Mouse (Mus musculus) limb, embryonic 10.5 days (tissue): Measurements from ENCODE around the gene Olah. TPM values are rescaled to one million over a fixed set of nuclear protein-coding genes. Genes with fewer than 3 reads are reported as not detected.

Experiments used
- DNase-seq: peaks from one replicate; pipeline ENCODE4 v3.0.0-alpha.2; 2017; ENCODE audit warnings: low spot score
- H3K27ac ChIP-seq: fragments of 300-500 bp; sonication (generic); 2 replicates; pipeline ENCODE4 v1.5.1; 2016; ENCODE audit warnings: mild to moderate bottlenecking
- H3K27me3 ChIP-seq: fragments of 300-500 bp; sonication (generic); 2 replicates; pipeline ENCODE4 v1.6.1; 2016; ENCODE audit warnings: low read depth, mild to moderate bottlenecking; ENCODE audit not compliant: poor library complexity, severe bottlenecking
- H3K36me3 ChIP-seq: fragments of 300-500 bp; sonication (generic); 2 replicates; pipeline ENCODE4 v1.6.1; 2016; ENCODE audit warnings: mild to moderate bottlenecking, moderate library complexity
- H3K4me1 ChIP-seq: fragments of 300-500 bp; sonication (generic); 2 replicates; pipeline ENCODE4 v1.6.1; 2016
- H3K4me3 ChIP-seq: fragments of 300-500 bp; sonication (generic); 2 replicates; pipeline ENCODE4 v1.5.1; 2016; ENCODE audit warnings: mild to moderate bottlenecking, moderate library complexity
- H3K9me3 ChIP-seq: fragments of 300-500 bp; sonication (generic); replicated peaks from 2 replicates; pipeline ENCODE4 v1.6.1; 2016; ENCODE audit warnings: mild to moderate bottlenecking
- WGBS: fragments of 180-500 bp; shearing (Covaris S2); methylation state at CpG from one replicate; pipeline ENCODE4 v1.1.7; 2016; 5-methylcytosine and 5-hydroxymethylcytosine counted together
- polyA plus RNA-seq: library from polyadenylated mRNA; unstranded; fragments of >200 nt; fragmentation: Nextera tagmentation; extraction: Ambion mirVana; gene quantifications from 2 replicates; pipeline ENCODE4 v1.2.1, GENCODE M21; 2016

Gene Olah
- polyA plus RNA-seq, 1 experiment from 2014 or later: not detected

DNA sequence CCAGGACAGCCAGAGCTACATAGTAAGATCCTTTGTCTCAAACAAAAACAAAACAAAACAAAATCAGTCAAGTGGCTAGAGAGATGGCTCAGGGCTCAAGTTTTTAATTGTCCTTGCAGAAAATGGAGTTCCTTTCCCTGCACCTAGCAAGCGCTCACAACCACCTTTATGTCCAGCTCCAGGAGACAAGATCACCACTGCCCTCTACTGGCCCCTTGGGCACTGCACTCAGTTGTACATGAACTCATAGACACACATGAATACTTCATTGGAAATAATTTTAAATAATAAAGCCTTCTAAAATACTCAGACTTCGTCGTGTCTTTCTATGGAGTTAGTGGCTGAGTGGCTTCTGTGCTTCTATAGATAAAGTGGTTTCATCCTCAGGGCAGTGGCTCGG lies 17.2 kb upstream of the Olah start:
- H3K4me3 ChIP-seq: no peak overlapping the region
- peaks cover 19% of the 10 kb centered on the region; the same call in 1 of the 2 replicates for H3K27me3 ChIP-seq
- H3K27ac ChIP-seq: no peak overlapping the region
- DNase-seq: peak; percentile 67
- peaks cover 7% of the 10 kb centered on the region; the same call in 1 of the 2 replicates for H3K4me1 ChIP-seq
- no peaks in the 10 kb centered on the region for H3K36me3 ChIP-seq
- 38% methylated on average over 4 of the region's 4 CpGs for WGBS
- H3K9me3 ChIP-seq: no peaks in the 10 kb centered on the region

- no peak overlapping the region for H3K27ac ChIP-seq
- no peaks in the 10 kb centered on the region for H3K4me1 ChIP-seq
- no peaks in the 10 kb centered on the region for H3K36me3 ChIP-seq
- H3K27me3 ChIP-seq: no peaks in the 10 kb centered on the region
- no peaks in the 10 kb centered on the region for H3K9me3 ChIP-seq
- no peak for DNase-seq
- 82% methylated on average over 7 of the region's 7 CpGs for WGBS
- no peak overlapping the region for H3K4me3 ChIP-seq
These were observed 10.7 kb upstream of the Olah start for GRCm38 (mm10) chr2:3407756-3408155.

DNA sequence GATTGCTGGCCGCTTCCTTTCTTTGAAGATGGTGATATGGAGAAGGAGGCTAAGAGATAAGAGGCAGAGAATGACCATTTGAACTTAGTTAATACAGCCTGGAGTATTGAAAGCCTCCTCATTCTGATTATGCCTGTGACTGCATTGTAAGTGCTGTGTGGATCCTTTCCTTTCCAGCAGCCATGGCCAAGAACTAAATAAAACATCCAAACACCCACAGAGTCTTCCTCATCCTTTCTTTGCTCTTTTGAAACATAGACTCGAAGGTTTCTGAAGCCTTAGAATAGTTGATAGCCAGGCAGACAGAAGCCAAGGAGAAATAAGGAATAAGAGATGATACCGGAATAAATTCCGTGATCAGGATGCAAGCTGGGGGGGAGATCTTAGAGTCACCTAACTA lies 9.0 kb upstream of the Olah start:
- Histone ChIP-seq H3K4me1 (no peaks in the 10 kb centered on the region), H3K27ac (no peak overlapping the region), H3K36me3 (no peaks in the 10 kb centered on the region), H3K9me3 (no peaks in the 10 kb centered on the region), H3K27me3 (no peaks in the 10 kb centered on the region), H3K4me3 (no peak overlapping the region)
- DNase-seq: no peak
- WGBS: 89% methylated on average over 4 of the region's 4 CpGs

- Histone ChIP-seq H3K9me3 (no peaks in the 10 kb centered on the region), H3K36me3 (no peaks in the 10 kb centered on the region), H3K4me1 (no peaks in the 10 kb centered on the region), H3K4me3 (no peak overlapping the region), H3K27ac (no peak overlapping the region), H3K27me3 (no peaks in the 10 kb centered on the region)
- WGBS: 85% methylated on average over 2 of the region's 2 CpGs
- no peak for DNase-seq
These were observed 5.1 kb downstream of the Olah start for GRCm38 (mm10) chr2:3391945-3392344.

DNA sequence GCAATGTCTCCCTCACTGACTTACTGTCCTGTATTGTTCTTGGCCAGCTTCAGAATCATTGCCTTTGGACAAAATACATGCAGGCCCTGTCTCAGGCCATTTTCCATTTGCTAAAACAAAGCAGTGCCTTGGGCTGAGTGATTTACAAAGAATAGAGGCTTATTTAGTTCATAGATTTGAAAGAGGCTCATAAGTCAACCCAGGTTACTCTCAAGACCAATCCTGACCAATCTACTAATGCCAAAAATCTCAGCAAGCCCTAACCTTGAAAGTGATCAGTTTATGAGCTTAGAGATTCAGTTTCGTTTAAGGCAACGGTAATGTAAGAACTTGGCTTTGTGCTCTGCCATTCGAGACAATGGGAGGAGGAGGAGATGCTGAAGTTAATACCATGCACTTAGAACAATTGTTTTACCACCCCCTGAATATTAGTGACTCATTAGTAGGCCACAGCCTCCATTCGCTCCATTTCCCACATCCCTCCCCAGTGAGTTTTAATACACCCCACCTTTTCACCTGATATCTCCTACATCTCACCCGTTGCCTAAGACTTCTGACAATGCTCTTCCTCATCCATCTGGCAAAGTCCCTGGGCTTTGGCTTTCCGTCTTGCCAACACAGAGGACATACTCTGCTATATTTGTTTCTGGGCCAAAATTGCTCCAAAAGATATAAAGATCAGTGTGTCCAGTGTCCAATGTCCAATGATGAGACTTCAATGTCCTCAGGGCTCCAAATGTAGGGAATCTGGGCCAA lies 9.7 kb downstream of the Olah start:
- no peaks in the 10 kb centered on the region for H3K4me1 ChIP-seq
- no peak overlapping the region for H3K4me3 ChIP-seq
- H3K9me3 ChIP-seq: no peaks in the 10 kb centered on the region
- no peak for DNase-seq
- no peaks in the 10 kb centered on the region for H3K36me3 ChIP-seq
- WGBS: 86% methylated on average over 6 of the region's 6 CpGs
- H3K27me3 ChIP-seq: no peaks in the 10 kb centered on the region
- no peak overlapping the region for H3K27ac ChIP-seq

GRCm38 (mm10) chr2:3365127-3365526 lies 31.9 kb downstream of the Olah start:
- Histone ChIP-seq H3K4me1 (no peaks in the 10 kb centered on the region), H3K4me3 (no peak overlapping the region), H3K9me3 (no peaks in the 10 kb centered on the region), H3K27me3 (no peaks in the 10 kb centered on the region), H3K27ac (no peak overlapping the region), H3K36me3 (no peaks in the 10 kb centered on the region)
- 85% methylated on average over 4 of the region's 4 CpGs for WGBS
- DNase-seq: no peak

- WGBS: 80% methylated on average over 3 of the region's 3 CpGs
- Histone ChIP-seq H3K9me3 (no peaks in the 10 kb centered on the region), H3K27me3 (no peaks in the 10 kb centered on the region), H3K4me1 (no peaks in the 10 kb centered on the region; the same call in 1 of the 2 replicates), H3K36me3 (no peaks in the 10 kb centered on the region), H3K4me3 (no peak overlapping the region), H3K27ac (no peak overlapping the region)
- no peak for DNase-seq
These were observed 35.9 kb downstream of the Olah start for GRCm38 (mm10) chr2:3361067-3361466.

- WGBS: 78% methylated on average over 3 of the region's 3 CpGs
- no peaks in the 10 kb centered on the region; the same call in 1 of the 2 replicates for H3K4me1 ChIP-seq
- H3K9me3 ChIP-seq: no peaks in the 10 kb centered on the region
- no peaks in the 10 kb centered on the region for H3K36me3 ChIP-seq
- no peak overlapping the region for H3K27ac ChIP-seq
- DNase-seq: no peak
- H3K4me3 ChIP-seq: no peak overlapping the region
- H3K27me3 ChIP-seq: no peaks in the 10 kb centered on the region
These were observed 39.1 kb downstream of the Olah start for GRCm38 (mm10) chr2:3357887-3358286.

GRCm38 (mm10) chr2:3356311-3356710 lies 40.7 kb downstream of the Olah start:
- Histone ChIP-seq H3K27me3 (no peaks in the 10 kb centered on the region), H3K4me1 (no peaks in the 10 kb centered on the region; the same call in 1 of the 2 replicates), H3K9me3 (no peaks in the 10 kb centered on the region), H3K36me3 (no peaks in the 10 kb centered on the region), H3K4me3 (no peak overlapping the region), H3K27ac (no peak overlapping the region)
- 68% methylated on average over 3 of the region's 3 CpGs for WGBS
- DNase-seq: no peak

- Histone ChIP-seq H3K9me3 (no peaks in the 10 kb centered on the region), H3K27me3 (no peaks in the 10 kb centered on the region), H3K36me3 (no peaks in the 10 kb centered on the region), H3K27ac (no peak overlapping the region), H3K4me1 (no peaks in the 10 kb centered on the region; the same call in 1 of the 2 replicates), H3K4me3 (no peak overlapping the region)
- WGBS: 85% methylated on average over 8 of the region's 8 CpGs
- no peak for DNase-seq
These were observed 41.2 kb downstream of the Olah start for GRCm38 (mm10) chr2:3355793-3356192.

GRCm38 (mm10) chr2:3353160-3353559 lies 43.9 kb downstream of the Olah start:
- no peaks in the 10 kb centered on the region for H3K9me3 ChIP-seq
- no peak overlapping the region for H3K4me3 ChIP-seq
- H3K27ac ChIP-seq: no peak overlapping the region
- H3K36me3 ChIP-seq: no peaks in the 10 kb centered on the region
- H3K27me3 ChIP-seq: no peaks in the 10 kb centered on the region
- H3K4me1 ChIP-seq: no peaks in the 10 kb centered on the region; the same call in 1 of the 2 replicates
- DNase-seq: no peak

DNA sequence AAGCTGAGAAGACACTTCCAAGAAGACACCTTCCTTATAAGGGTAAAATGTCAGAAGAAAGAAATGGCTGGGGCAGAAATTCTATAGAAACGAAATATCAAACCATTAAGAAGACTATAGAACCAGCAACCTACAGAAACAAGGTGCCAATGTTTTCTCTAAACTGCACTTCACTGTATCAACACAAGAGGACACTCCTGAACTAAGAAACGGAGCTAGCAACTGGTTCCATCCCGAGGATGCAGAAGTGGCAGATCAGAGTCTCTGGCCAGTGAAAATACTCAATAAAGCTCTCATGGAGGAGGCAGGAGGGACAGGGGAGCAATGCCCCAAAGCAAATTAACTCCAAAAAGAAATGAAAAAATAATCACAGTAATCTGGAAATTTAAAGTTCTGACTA lies 48.1 kb downstream of the Olah start:
- no peaks in the 10 kb centered on the region for H3K36me3 ChIP-seq
- H3K4me3 ChIP-seq: no peak overlapping the region
- H3K9me3 ChIP-seq: no peaks in the 10 kb centered on the region
- no peak overlapping the region for H3K27ac ChIP-seq
- DNase-seq: no peak
- no peaks in the 10 kb centered on the region for H3K27me3 ChIP-seq
- WGBS: 25% methylated on average over 3 of the region's 3 CpGs
- no peaks in the 10 kb centered on the region for H3K4me1 ChIP-seq

DNA sequence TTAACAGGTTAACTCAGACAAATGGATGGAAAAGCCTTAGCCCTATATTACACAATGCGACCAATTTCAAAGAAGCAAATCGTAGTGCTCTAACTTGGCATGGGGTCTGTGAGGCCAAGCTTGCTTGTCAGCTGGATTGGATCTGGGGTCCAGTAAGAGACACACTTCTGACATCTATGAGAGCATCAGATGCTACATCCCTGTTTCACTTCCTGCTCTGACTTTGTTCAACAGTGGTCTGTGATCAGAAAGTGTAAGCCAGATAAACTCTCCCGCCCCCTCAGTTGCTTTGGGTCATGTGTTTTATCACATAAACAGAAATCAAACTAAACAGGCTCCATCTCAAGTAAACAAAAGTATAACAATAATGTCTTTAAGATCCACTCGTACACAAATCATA lies 48.6 kb downstream of the Olah start:
- DNase-seq: no peak
- Histone ChIP-seq H3K36me3 (no peaks in the 10 kb centered on the region), H3K9me3 (no peaks in the 10 kb centered on the region), H3K27me3 (no peaks in the 10 kb centered on the region), H3K4me3 (no peak overlapping the region), H3K27ac (no peak overlapping the region), H3K4me1 (no peaks in the 10 kb centered on the region)
- 84% methylated on average over 4 of the region's 4 CpGs for WGBS
